Mouse (Mus musculus): ENCODE results near the gene Fhl3. TPM values are rescaled to one million over a fixed set of nuclear protein-coding genes. Genes with fewer than 3 reads are reported as not detected.
"Not testable (repeated sequence)": the region's sequence is repeated elsewhere in the genome, so short reads cannot be mapped to it uniquely, and the experiment has no call there.

Gene Fhl3
- polyA plus RNA-seq, 1 experiment: 114 TPM

DNA sequence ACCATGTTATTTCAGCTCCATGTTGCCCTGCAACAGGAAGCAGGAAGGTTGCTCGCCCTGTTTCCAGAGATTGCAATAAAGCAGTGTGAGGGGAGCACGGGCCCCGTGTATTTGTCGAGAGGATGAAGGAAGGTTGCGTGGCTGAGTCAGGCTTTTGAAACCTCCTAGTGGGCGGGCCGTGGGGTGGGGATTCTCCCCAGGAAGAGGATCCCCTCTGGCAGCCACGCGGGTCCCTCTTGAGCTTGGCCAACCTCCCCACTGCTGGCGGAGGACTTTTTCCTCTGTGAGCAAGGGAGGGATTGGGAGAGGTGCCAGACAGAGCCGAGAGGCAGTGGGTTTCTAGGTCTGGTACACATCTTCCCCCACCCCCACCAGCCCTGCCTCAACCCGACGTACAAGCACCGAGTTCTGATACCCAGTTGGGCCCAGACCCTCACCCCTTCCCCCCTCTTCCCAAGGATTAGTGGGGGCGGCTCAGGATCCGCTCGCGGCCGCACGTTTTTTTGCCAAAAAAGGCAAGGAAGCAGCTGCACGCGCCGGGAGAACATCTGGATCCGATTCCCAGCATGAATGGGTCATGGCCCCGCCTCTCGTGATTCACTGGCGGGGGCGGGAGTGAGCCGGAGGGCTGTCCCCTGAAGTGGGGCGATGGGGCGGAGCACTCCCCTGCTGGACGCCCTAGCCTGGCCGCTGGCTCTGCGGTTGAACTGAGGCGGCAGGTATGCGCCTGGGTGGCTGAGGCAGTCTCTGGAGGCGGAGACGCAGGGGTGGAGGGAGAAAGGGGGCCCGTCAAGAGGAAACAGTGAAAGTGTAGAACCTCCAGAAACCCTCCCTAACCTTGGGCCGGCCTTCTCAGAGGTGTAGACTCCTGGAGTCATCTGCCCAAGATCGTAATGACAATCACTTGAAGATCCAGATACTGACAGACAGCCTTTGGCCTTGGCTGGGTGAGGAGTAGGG is 8.3 kb downstream of the Fhl3 start:
- TF ChIP-seq POLR2A (IDR thresholded peaks at IDR 0.05; ENCODE audit: borderline replicate concordance, control insufficient read depth, low read depth, low read length): peak; percentile 52; the same call in 1 of the 2 replicates
- TF ChIP-seq CTCF (IDR thresholded peaks at IDR 0.05; ENCODE audit: control insufficient read depth, insufficient read depth, low read length): no peak
- H3K27ac ChIP-seq (ENCODE audit: control insufficient read depth, insufficient read depth, low read depth, low read length, poor library complexity): peak overlapping the region; percentile 70
- H3K4me3 ChIP-seq (replicated peaks; ENCODE audit: control insufficient read depth, low read depth, low read length): peak overlapping the region; percentile 43
- H3K4me1 ChIP-seq (ENCODE audit: control insufficient read depth, insufficient read depth, low read length): peaks cover 12% of the 10 kb centered on the region
- WGBS: under 1% methylated on average over 41 of the region's 41 CpGs

GRCm38 (mm10) chr4:124709961-124710446 is 9.5 kb downstream of the Fhl3 start:
- 3% methylated on average over 18 of the region's 18 CpGs for WGBS
- peak overlapping the region; percentile 11 for H3K4me3 ChIP-seq (replicated peaks; ENCODE audit: control insufficient read depth, low read depth, low read length)
- peaks cover 7% of the 10 kb centered on the region for H3K4me1 ChIP-seq (ENCODE audit: control insufficient read depth, insufficient read depth, low read length)
- TF ChIP-seq POLR2A (IDR thresholded peaks at IDR 0.05; ENCODE audit: borderline replicate concordance, control insufficient read depth, low read depth, low read length): no peak
- no peak for TF ChIP-seq CTCF (IDR thresholded peaks at IDR 0.05; ENCODE audit: control insufficient read depth, insufficient read depth, low read length)
- H3K27ac ChIP-seq (ENCODE audit: control insufficient read depth, insufficient read depth, low read depth, low read length, poor library complexity): peak overlapping the region; percentile 82

GRCm38 (mm10) chr4:124710776-124711291 is 10.3 kb downstream of the Fhl3 start:
- no peak overlapping the region for H3K27ac ChIP-seq (ENCODE audit: control insufficient read depth, insufficient read depth, low read depth, low read length, poor library complexity)
- no peak overlapping the region for H3K4me3 ChIP-seq (replicated peaks; ENCODE audit: control insufficient read depth, low read depth, low read length)
- peaks cover 2% of the 10 kb centered on the region; the same call in 1 of the 2 replicates for H3K4me1 ChIP-seq (ENCODE audit: control insufficient read depth, insufficient read depth, low read length)
- WGBS: 3% methylated on average over 5 of the region's 5 CpGs
- TF ChIP-seq POLR2A (IDR thresholded peaks at IDR 0.05; ENCODE audit: borderline replicate concordance, control insufficient read depth, low read depth, low read length): no peak
- 0 out of 2 replicates have a peak, but pooled peaks have one; percentile 21 for TF ChIP-seq CTCF (IDR thresholded peaks at IDR 0.05; ENCODE audit: control insufficient read depth, insufficient read depth, low read length)

DNA sequence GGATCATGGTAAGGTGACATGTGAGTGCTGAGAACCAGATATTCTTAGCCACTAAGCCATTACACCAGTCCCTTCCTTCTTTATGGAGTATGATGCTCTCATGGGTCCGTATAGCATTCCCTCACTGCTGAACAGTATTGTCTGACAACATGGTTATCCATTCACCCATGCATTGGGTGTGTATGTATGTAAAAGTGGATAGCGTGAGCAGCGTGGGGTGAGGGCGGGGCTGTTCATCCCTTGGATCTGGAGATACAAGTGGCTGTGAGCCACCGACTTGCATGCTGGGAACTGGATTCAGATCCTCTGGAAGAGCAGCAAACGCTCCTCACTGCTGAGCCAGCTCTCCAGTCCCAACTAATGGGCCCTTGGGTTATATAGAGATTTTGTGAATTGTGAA is 12.1 kb downstream of the Fhl3 start:
- Histone ChIP-seq H3K27ac (ENCODE audit: control insufficient read depth, insufficient read depth, low read depth, low read length, poor library complexity) (no peak overlapping the region), H3K4me1 (ENCODE audit: control insufficient read depth, insufficient read depth, low read length) (peaks cover 2% of the 10 kb centered on the region; the same call in 1 of the 2 replicates), H3K4me3 (replicated peaks; ENCODE audit: control insufficient read depth, low read depth, low read length) (no peak overlapping the region)
- 74% methylated on average over 6 of the region's 6 CpGs for WGBS
- no peak for TF ChIP-seq CTCF (IDR thresholded peaks at IDR 0.05; ENCODE audit: control insufficient read depth, insufficient read depth, low read length)
- no peak for TF ChIP-seq POLR2A (IDR thresholded peaks at IDR 0.05; ENCODE audit: borderline replicate concordance, control insufficient read depth, low read depth, low read length)

DNA sequence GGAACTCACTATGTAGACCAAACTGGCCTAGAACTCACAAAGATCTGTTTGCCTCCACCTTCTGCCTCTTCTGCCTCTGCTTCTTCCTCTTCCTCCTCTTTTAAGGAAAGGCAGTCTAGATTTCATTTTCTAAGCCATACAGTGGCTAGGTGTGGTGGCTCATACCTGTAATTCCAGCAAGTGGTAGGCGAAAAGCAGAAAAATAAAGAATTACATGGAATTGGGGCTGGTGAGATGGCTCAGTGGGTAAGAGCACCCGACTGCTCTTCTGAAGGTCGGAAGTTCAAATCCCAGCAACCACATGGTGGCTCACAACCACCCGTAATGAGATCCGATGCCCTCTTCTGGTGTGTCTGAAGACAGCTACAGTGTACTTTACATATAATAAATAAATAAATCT is 13.3 kb downstream of the Fhl3 start:
- H3K27ac ChIP-seq (ENCODE audit: control insufficient read depth, insufficient read depth, low read depth, low read length, poor library complexity); H3K4me3 ChIP-seq (replicated peaks; ENCODE audit: control insufficient read depth, low read depth, low read length); H3K4me1 ChIP-seq (ENCODE audit: control insufficient read depth, insufficient read depth, low read length): not testable (repeated sequence)
- 72% methylated on average over 5 of the region's 5 CpGs for WGBS

- no peaks in the 10 kb centered on the region; the same call in 1 of the 2 replicates for H3K4me1 ChIP-seq (ENCODE audit: control insufficient read depth, insufficient read depth, low read length)
- peak within 1 kb of the TSS; percentile 71 for H3K4me3 ChIP-seq (replicated peaks; ENCODE audit: control insufficient read depth, low read depth, low read length)
- under 1% methylated on average over 57 of the region's 57 CpGs for WGBS
- peak; percentile 72; the same call in 1 of the 2 replicates for TF ChIP-seq POLR2A (IDR thresholded peaks at IDR 0.05; ENCODE audit: borderline replicate concordance, control insufficient read depth, low read depth, low read length)
- TF ChIP-seq CTCF (IDR thresholded peaks at IDR 0.05; ENCODE audit: control insufficient read depth, insufficient read depth, low read length): peak; percentile 76
- H3K27ac ChIP-seq (ENCODE audit: control insufficient read depth, insufficient read depth, low read depth, low read length, poor library complexity): peak within 1 kb of the TSS; percentile 17
These were observed 14.3 kb downstream of the Fhl3 start, which contains the start of gene Sf3a3 for GRCm38 (mm10) chr4:124714545-124715481. Gene Sf3a3 (plus strand): TSS chr4:124714776.

DNA sequence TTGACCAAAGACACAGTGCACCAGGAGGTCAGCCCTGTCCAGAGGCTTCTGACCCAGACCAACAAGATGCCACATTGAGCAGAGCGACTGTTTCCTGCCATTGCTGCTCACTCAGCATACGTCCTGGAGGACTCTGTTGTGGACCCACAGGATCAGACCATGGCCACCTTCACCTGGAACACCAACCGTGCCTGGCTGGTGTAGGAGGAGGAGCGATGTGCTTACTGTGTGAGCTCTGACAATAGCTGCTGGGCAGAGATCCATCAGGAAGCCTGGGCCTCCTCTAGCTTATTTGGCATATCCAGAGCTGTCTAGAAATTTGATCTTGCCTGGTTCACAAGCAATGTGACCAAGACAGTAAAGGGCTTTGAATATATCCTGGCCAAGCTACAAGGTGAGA is 18.6 kb downstream of the Fhl3 start:
- Histone ChIP-seq H3K4me3 (replicated peaks; ENCODE audit: control insufficient read depth, low read depth, low read length) (no peak overlapping the region), H3K4me1 (ENCODE audit: control insufficient read depth, insufficient read depth, low read length) (no peaks in the 10 kb centered on the region), H3K27ac (ENCODE audit: control insufficient read depth, insufficient read depth, low read depth, low read length, poor library complexity) (no peak overlapping the region)
- 93% methylated on average over 4 of the region's 4 CpGs for WGBS
- TF ChIP-seq POLR2A (IDR thresholded peaks at IDR 0.05; ENCODE audit: borderline replicate concordance, control insufficient read depth, low read depth, low read length): no peak
- TF ChIP-seq CTCF (IDR thresholded peaks at IDR 0.05; ENCODE audit: control insufficient read depth, insufficient read depth, low read length): no peak

Measured in bone marrow, adult 2 months (tissue).